Mouse (Mus musculus) spleen, adult 2 months (tissue): Measurements from ENCODE around the gene 1700025G04Rik. TPM values are rescaled to one million over a fixed set of nuclear protein-coding genes. Genes with fewer than 3 reads are reported as not detected.

Experiments used
- DNase-seq, 2 experiments: peaks; one replicate each; pipeline versions ENCODE4 v3.0.0 to v3.0.0-alpha.2; 2012 to 2021; ENCODE audit warnings: low spot score in 2 of 2, low read depth in 1 of 2
- H3K27ac ChIP-seq: fragments of 200-500 bp; 2 replicates; pipeline ENCODE4 v1.5.1; 2012; ENCODE audit warnings: low read length, inconsistent platforms; ENCODE audit not compliant: insufficient read depth
- H3K27me3 ChIP-seq: fragments of 200-500 bp; 2 replicates; pipeline ENCODE4 v1.6.1; 2012; ENCODE audit warnings: mild to moderate bottlenecking, moderate library complexity, low read length, inconsistent platforms; ENCODE audit not compliant: control insufficient read depth, insufficient read depth
- H3K36me3 ChIP-seq: fragments of 200-500 bp; 2 replicates; pipeline ENCODE4 v1.6.1; 2012; ENCODE audit warnings: mild to moderate bottlenecking, low read length, inconsistent platforms; ENCODE audit not compliant: control insufficient read depth, insufficient read depth
- H3K4me1 ChIP-seq: fragments of 200-500 bp; 2 replicates; pipeline ENCODE4 v1.6.1; 2011; ENCODE audit warnings: inconsistent platforms; ENCODE audit not compliant: control insufficient read depth, insufficient read depth, insufficient read length
- H3K4me3 ChIP-seq: fragments of 200-500 bp; 2 replicates; pipeline ENCODE4 v1.5.1; 2011; ENCODE audit warnings: mild to moderate bottlenecking, inconsistent platforms; ENCODE audit not compliant: insufficient read depth, insufficient read length; ENCODE audit errors: extremely low read depth
- CTCF ChIP-seq: fragments of 200-500 bp; IDR thresholded peaks from 2 replicates; pipeline ENCODE4 v1.5.1; 2011; ENCODE audit warnings: mild to moderate bottlenecking, inconsistent platforms; ENCODE audit not compliant: insufficient read depth, insufficient read length, insufficient replicate concordance; ENCODE audit errors: extremely low read depth
- POLR2A ChIP-seq: fragments of 200-500 bp; IDR thresholded peaks from 2 replicates; pipeline ENCODE4 v1.6.1; 2011; ENCODE audit warnings: low read depth, low read length, inconsistent platforms
- WGBS: fragments of 180-500 bp; shearing (Covaris S2); methylation state at CpG from one replicate; pipeline ENCODE4 v1.1.7; 2018; 5-methylcytosine and 5-hydroxymethylcytosine counted together
- polyA plus RNA-seq: library from polyadenylated mRNA; depleted of rRNA; stranded (reverse); fragments of >200 nt; gene quantifications from 2 replicates; pipeline ENCODE4 v1.2.3, GENCODE M21; 2012

1700025G04Rik gene
- polyA plus RNA-seq, 1 experiment, result 0.99 TPM

DNA sequence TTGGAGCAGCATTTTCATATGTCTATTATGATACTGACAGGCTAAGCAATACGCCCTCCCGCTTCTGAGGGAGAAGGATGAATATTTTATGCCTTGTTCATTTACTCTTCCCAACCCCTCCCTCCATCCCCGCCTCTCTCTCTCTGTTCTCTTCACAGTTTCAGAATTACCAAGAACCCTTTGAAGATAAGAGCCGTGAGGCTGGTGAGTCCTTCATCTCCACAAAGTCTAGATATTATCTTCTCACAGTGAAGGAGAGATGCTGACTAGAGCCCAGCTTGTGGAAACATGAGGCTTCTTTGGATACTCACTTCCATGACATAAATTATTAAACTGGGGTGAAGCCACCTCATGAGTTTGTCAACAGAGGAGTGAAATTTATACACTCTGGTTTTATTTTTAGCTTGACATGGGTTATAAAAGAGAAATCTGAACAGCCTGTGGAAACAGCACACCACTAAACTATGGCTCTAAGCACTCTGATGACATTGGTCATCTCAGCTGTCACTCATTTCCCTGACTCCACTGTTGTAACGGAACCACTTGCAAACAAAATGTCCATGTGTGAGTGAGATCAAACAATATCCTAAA is 116.7 kb downstream of the 1700025G04Rik start:
- 83% methylated on average over 5 of the region's 5 CpGs for WGBS
- no peak for DNase-seq
- TF ChIP-seq CTCF, result no peak
- no peak for TF ChIP-seq POLR2A

DNA sequence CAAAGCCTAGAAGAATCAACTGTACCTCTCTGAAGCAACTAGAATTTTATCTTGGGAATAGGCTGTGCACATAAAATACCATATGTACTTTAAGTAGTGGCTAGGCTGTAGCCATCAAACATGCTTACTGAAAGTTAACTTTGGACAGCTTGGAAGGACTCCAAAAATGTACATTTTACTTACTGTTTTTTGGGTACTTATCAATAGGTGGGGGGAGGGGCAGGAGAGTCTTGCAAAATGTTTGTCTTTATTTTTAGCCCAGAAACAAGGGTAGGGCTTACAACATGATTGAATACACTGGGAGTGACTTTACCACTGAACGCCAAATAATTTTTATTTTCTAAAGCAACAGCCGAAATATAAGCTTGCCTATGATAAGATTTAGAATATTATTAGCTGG is 118.3 kb downstream of the 1700025G04Rik start:
- TF ChIP-seq POLR2A, result no peak
- no peak for TF ChIP-seq CTCF
- 91% methylated on average over 2 of the region's 2 CpGs for WGBS
- no peak overlapping the region for H3K27ac ChIP-seq
- no peaks in the 10 kb centered on the region for H3K27me3 ChIP-seq
- H3K36me3 ChIP-seq, result no peaks in the 10 kb centered on the region
- H3K4me1 ChIP-seq, result no peaks in the 10 kb centered on the region
- H3K4me3 ChIP-seq, result no peak overlapping the region
- no peak for DNase-seq

More for the DNA sequence above, 116.7 kb downstream of the 1700025G04Rik start:
- H3K27me3 ChIP-seq, result no peaks in the 10 kb centered on the region
- H3K27ac ChIP-seq, result no peak overlapping the region
- no peaks in the 10 kb centered on the region for H3K4me1 ChIP-seq
- H3K36me3 ChIP-seq, result no peaks in the 10 kb centered on the region
- no peak overlapping the region for H3K4me3 ChIP-seq

DNA sequence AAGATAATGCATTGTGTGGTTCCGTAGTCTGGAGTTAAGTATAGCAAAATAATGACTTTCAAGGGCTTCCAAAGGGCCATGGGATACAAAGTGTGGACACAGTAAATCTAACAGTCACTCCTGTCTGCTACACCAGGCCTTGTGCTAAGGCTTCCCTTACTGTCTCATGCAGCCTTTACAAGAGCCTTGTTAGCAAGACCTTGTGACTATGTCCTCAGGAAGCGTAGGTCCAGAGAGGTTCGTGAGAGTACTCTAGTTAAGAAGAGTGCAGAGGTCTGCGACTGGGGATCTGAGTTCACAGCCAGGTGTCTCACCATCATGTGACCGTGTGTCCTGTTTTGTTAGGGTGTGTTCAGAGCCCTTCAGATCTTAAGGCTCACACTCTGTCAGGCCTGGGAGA is 121.8 kb downstream of the 1700025G04Rik start:
- no peaks in the 10 kb centered on the region for H3K4me1 ChIP-seq
- no peaks in the 10 kb centered on the region for H3K27me3 ChIP-seq
- H3K36me3 ChIP-seq, result no peaks in the 10 kb centered on the region
- no peak for TF ChIP-seq POLR2A
- no peak for TF ChIP-seq CTCF
- H3K4me3 ChIP-seq, result no peak overlapping the region
- H3K27ac ChIP-seq, result no peak overlapping the region
- 84% methylated on average over 5 of the region's 5 CpGs for WGBS
- no peak for DNase-seq

DNA sequence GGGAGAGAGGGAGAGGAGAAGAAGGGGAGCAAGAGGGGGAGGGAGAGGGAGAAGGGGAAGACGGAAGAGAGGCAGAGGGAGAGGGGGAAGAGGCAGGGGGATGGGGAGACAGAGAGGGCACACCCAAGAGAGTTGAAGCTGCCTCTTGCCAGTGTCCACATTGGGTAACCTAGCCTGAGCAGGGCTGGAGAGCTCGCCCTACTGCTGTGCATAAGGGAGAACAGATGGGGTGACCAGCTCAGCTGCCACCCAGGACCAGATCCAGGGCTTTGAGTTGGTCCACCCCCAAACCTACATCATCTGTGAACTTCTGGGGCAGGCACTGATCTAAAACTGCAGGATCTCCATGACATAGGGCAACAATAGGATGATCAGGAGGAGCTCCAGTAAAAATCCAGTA is 125.1 kb downstream of the 1700025G04Rik start:
- no peaks in the 10 kb centered on the region for H3K27me3 ChIP-seq
- DNase-seq, result no peak
- 78% methylated on average over 2 of the region's 2 CpGs for WGBS

DNA sequence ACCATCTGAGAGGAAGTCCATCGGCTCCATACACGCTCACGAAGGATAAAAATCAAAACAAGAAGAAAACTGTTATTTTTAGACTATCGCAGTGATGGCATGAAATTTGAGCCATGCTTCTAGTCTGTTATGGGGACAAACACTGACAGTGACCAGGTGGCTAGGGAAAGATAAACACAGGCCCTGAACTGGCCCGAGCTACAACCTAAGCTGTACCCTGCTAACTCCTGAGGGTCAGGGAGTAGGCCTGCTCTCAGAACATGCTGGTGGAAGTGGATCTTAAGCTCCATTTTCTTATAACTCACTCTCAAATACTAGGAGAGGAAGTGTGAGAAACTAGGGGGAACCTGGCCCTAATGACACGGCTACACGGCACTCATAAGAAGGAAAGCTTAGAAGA is 126.7 kb downstream of the 1700025G04Rik start:
- no peak overlapping the region for H3K27ac ChIP-seq
- no peak overlapping the region for H3K4me3 ChIP-seq
- 81% methylated on average over 7 of the region's 7 CpGs for WGBS
- no peak for DNase-seq
- peaks cover 5% of the 10 kb centered on the region; the same call in 1 of the 2 replicates for H3K4me1 ChIP-seq
- H3K36me3 ChIP-seq, result no peaks in the 10 kb centered on the region
- no peak for TF ChIP-seq CTCF
- TF ChIP-seq POLR2A, result no peak
- H3K27me3 ChIP-seq, result no peaks in the 10 kb centered on the region

More for the DNA sequence above, 125.1 kb downstream of the 1700025G04Rik start:
- peaks cover 3% of the 10 kb centered on the region; the same call in 1 of the 2 replicates for H3K4me1 ChIP-seq
- no peaks in the 10 kb centered on the region for H3K36me3 ChIP-seq
- H3K4me3 ChIP-seq, result no peak overlapping the region
- TF ChIP-seq CTCF, result no peak
- TF ChIP-seq POLR2A, result no peak
- no peak overlapping the region for H3K27ac ChIP-seq

DNA sequence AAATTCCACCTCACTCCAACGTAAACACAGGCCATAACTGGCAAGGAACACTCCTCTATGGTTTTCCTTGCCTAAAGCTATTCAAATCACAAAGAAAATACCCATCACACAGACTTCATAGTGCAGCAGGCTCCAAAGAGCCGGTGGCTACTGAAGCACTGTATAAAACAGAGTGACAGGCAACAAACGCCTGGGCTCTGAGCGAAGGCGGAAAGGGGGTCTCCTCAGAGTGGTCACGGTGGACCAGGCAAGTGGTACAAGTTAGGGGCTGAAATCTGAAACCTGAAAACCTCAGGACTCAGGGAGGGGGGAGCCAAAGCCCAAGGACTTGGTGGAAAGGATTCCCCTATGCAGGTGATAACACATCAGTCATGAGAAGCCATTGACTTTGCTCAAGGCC is 127.8 kb downstream of the 1700025G04Rik start:
- 87% methylated on average over 6 of the region's 6 CpGs for WGBS
- Histone ChIP-seq H3K27me3 (no peaks in the 10 kb centered on the region), H3K27ac (no peak overlapping the region), H3K36me3 (no peaks in the 10 kb centered on the region), H3K4me3 (no peak overlapping the region), H3K4me1 (peaks cover 5% of the 10 kb centered on the region; the same call in 1 of the 2 replicates)
- DNase-seq, result no peak
- TF ChIP-seq CTCF (no peak), POLR2A (no peak)

DNA sequence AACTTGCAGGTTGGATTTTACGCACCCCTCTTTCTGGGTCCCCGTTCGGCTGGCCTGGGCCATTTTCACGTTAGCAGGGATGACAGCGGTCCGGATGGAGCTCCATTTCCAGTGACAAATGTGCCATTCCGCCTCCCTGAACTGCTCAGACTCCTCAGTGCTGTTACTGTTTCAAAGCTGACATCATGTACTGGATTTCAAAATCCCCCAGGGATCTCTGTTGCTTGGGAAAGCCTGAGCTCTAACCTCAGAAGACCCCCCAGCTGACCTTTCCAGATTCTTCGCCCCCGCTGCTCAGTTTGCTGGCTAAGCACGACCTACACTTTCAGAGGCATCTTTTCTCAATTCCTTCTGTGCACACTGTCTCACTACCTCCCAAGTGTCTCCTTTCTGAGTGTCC is 128.7 kb downstream of the 1700025G04Rik start:
- H3K4me1 ChIP-seq, result peaks cover 5% of the 10 kb centered on the region; the same call in 1 of the 2 replicates
- TF ChIP-seq POLR2A, result no peak
- no peak for TF ChIP-seq CTCF
- no peaks in the 10 kb centered on the region for H3K36me3 ChIP-seq
- no peaks in the 10 kb centered on the region for H3K27me3 ChIP-seq
- WGBS, result 96% methylated on average over 10 of the region's 10 CpGs
- no peak for DNase-seq
- H3K4me3 ChIP-seq, result no peak overlapping the region
- H3K27ac ChIP-seq, result no peak overlapping the region
